Mouse (Mus musculus): ENCODE measurements around the gene Crk. TPM values are rescaled to one million over a fixed set of nuclear protein-coding genes. Genes with fewer than 3 reads are reported as not detected.

Crk gene
- polyA plus RNA-seq, 1 experiment from 2014 or later = 113 TPM

DNA sequence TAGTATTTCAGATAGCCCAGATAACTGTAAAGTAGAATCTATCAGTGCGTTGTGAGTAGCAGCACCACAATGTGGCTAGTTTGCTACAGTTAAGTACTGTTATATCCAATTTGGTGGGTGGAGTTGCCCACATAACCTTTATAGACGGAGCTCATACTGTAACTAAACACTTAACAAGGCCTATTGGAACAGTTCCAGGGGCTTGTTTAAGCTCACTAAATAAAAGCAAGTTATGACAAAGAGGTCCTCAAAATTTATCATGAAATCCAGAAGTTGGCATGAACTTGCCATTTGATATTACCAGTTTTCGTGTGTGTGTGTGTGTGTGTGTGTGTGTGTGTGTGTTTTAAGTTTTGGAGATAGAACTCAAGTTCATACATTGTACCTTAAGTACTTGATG, 61.1 kb downstream of the Crk start:
- DNase-seq (ENCODE audit: low spot score) = no peak
- no peaks in the 10 kb centered on the region for H3K9me3 ChIP-seq
- H3K4me3 ChIP-seq = no peak overlapping the region
- 82% methylated on average over 3 of the region's 3 CpGs for WGBS
- H3K27me3 ChIP-seq (ENCODE audit: insufficient read depth, poor library complexity, severe bottlenecking) = no peaks in the 10 kb centered on the region
- no peak overlapping the region for H3K27ac ChIP-seq
- peaks cover 47% of the 10 kb centered on the region for H3K4me1 ChIP-seq
- H3K36me3 ChIP-seq = peaks cover 39% of the 10 kb centered on the region

GRCm38 (mm10) chr11:75741615-75742014, 62.6 kb downstream of the Crk start:
- no peak overlapping the region for H3K4me3 ChIP-seq
- H3K4me1 ChIP-seq = peaks cover 37% of the 10 kb centered on the region
- no peak overlapping the region for H3K27ac ChIP-seq
- no peaks in the 10 kb centered on the region for H3K27me3 ChIP-seq (ENCODE audit: insufficient read depth, poor library complexity, severe bottlenecking)
- DNase-seq (ENCODE audit: low spot score) = no peak
- H3K36me3 ChIP-seq = peaks cover 39% of the 10 kb centered on the region
- WGBS = 60% methylated on average over 3 of the region's 3 CpGs
- no peaks in the 10 kb centered on the region for H3K9me3 ChIP-seq

- Histone ChIP-seq H3K9me3 (no peaks in the 10 kb centered on the region), H3K27me3 (ENCODE audit: insufficient read depth, poor library complexity, severe bottlenecking) (no peaks in the 10 kb centered on the region), H3K4me3 (no peak overlapping the region), H3K4me1 (peaks cover 28% of the 10 kb centered on the region), H3K36me3 (peaks cover 29% of the 10 kb centered on the region), H3K27ac (no peak overlapping the region)
- WGBS = 91% methylated on average over 3 of the region's 3 CpGs
- DNase-seq (ENCODE audit: low spot score) = no peak
These were observed 65.7 kb downstream of the Crk start for GRCm38 (mm10) chr11:75744761-75745160.

GRCm38 (mm10) chr11:75750537-75750936, 71.5 kb downstream of the Crk start:
- H3K36me3 ChIP-seq = peaks cover 41% of the 10 kb centered on the region
- no peaks in the 10 kb centered on the region for H3K9me3 ChIP-seq
- no peak overlapping the region for H3K4me3 ChIP-seq
- peaks cover 6% of the 10 kb centered on the region; the same call in 1 of the 2 replicates for H3K4me1 ChIP-seq
- 64% methylated on average over 1 of the region's 1 CpGs for WGBS
- no peak overlapping the region for H3K27ac ChIP-seq
- DNase-seq (ENCODE audit: low spot score) = no peak
- H3K27me3 ChIP-seq (ENCODE audit: insufficient read depth, poor library complexity, severe bottlenecking) = no peaks in the 10 kb centered on the region

DNA sequence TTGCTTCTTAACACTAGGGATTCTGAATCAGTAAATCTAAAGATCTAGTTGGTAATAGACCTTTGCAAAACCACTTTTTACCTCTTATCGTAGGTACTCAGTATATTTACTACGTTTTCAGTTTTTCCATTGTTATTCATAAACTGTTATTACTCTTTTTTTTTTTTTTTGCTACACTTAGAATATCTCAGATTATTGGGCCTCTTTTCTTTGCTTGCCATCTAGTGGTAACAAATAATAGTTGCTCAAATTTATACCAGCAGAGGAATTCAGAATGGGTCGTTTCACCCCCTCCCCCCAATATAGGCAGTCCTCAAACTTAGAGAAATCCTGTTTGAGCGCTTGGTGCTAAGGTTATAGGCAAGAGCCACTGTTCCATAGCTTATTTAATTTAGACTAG, 72.0 kb downstream of the Crk start:
- Histone ChIP-seq H3K4me3 (no peak overlapping the region), H3K27me3 (ENCODE audit: insufficient read depth, poor library complexity, severe bottlenecking) (no peaks in the 10 kb centered on the region), H3K36me3 (peaks cover 46% of the 10 kb centered on the region), H3K4me1 (peaks cover 6% of the 10 kb centered on the region; the same call in 1 of the 2 replicates), H3K9me3 (no peaks in the 10 kb centered on the region), H3K27ac (no peak overlapping the region)
- DNase-seq (ENCODE audit: low spot score) = no peak
- 80% methylated on average over 4 of the region's 4 CpGs for WGBS

Other genes starting within 250 kb of the Crk start
- 3.6 and 98.2 TPM in 2 replicates for gene Serpinf2, start 239.7 kb upstream of the Crk start, polyA plus RNA-seq (2016; fragmentation: Nextera tagmentation; extraction: Ambion mirVana)
- gene Wdr81, start 224.5 kb upstream of the Crk start, polyA plus RNA-seq (2016; fragmentation: Nextera tagmentation; extraction: Ambion mirVana) = 6.9 and 7.6 TPM in 2 replicates
- 12.8 and 21.3 TPM in 2 replicates for gene Tlcd2, start 217.5 kb upstream of the Crk start, polyA plus RNA-seq (2016; fragmentation: Nextera tagmentation; extraction: Ambion mirVana)
- gene Prpf8, start 192.4 kb upstream of the Crk start, polyA plus RNA-seq (2016; fragmentation: Nextera tagmentation; extraction: Ambion mirVana) = 49.2 and 53.7 TPM in 2 replicates
- 0.76 and 0.78 TPM in 2 replicates for gene Rilp, start 169.2 kb upstream of the Crk start, polyA plus RNA-seq (2016; fragmentation: Nextera tagmentation; extraction: Ambion mirVana)
- 13.6 and 15.8 TPM in 2 replicates for gene Scarf1, start 165.7 kb upstream of the Crk start, polyA plus RNA-seq (2016; fragmentation: Nextera tagmentation; extraction: Ambion mirVana)
- 5.5 and 6.4 TPM in 2 replicates for gene Slc43a2, start 147.6 kb upstream of the Crk start, polyA plus RNA-seq (2016; fragmentation: Nextera tagmentation; extraction: Ambion mirVana)
- gene Pitpna, start 91.2 kb upstream of the Crk start, polyA plus RNA-seq (2016; fragmentation: Nextera tagmentation; extraction: Ambion mirVana) = 56.1 and 80.1 TPM in 2 replicates
- gene Inpp5k, start 48.3 kb upstream of the Crk start, polyA plus RNA-seq (2016; fragmentation: Nextera tagmentation; extraction: Ambion mirVana) = 16.9 and 18.7 TPM in 2 replicates
- gene Myo1c, start 28.8 kb upstream of the Crk start, polyA plus RNA-seq (2016; fragmentation: Nextera tagmentation; extraction: Ambion mirVana) = 55.3 and 75.2 TPM in 2 replicates
- 870 and 941 TPM in 2 replicates for gene Ywhae, start 53.6 kb downstream of the Crk start, polyA plus RNA-seq (2016; fragmentation: Nextera tagmentation; extraction: Ambion mirVana)
- 0.04 and 0.18 TPM in 2 replicates for gene Doc2b, start 116.8 kb downstream of the Crk start, polyA plus RNA-seq (2016; fragmentation: Nextera tagmentation; extraction: Ambion mirVana)